Mouse (Mus musculus): ENCODE data around the gene Platr25.

- TF ChIP-seq CTCF (IDR thresholded peaks at IDR 0.05; ENCODE audit: extremely low read depth, insufficient read length, insufficient replicate concordance, low read depth, low read length) (no peak), POLR2A (IDR thresholded peaks at IDR 0.05; ENCODE audit: low read depth, low read length) (no peak)
Observed at GRCm38 (mm10) chr13:62653369-62653743, 107.2 kb downstream of the Platr25 start.
